Mouse (Mus musculus) kidney, adult 11 months (tissue): Measurements from ENCODE around the gene Bag1.
"Not testable (repeated sequence)": the region's sequence is repeated elsewhere in the genome, so short reads cannot be mapped to it uniquely, and the experiment has no call there.

ENCODE experiments used
- DNase-seq: peaks from one replicate; pipeline ENCODE4 v3.0.0; 2022

Gene Bag1

DNA sequence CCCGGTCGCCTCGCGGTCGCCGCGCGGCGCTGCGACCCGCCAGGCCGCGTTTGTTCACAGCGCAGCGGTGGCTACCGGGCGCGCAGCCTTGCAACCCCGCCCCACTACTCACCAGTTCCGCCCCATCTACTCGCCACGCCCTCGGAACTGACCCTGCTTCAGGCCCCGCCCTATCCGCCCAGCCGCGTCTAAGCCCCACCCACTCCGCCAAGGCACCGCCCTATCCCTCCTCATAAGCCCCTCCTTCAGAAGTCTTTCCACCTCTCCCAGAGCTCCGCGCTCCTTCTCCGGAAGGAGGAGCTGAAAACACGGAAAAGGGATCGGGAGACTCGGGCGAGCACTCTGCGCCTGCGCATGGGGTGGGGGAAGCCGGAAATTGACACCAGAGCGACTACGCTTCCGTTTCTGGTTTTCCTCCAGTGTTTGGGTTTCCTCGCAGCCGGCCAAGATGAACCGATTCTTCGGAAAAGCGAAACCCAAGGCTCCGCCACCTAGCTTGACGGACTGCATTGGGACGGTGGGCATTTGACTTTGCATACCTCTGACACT is at the start of gene Bag1, which contains the start of gene Chmp5:
TSS of gene Bag1 (minus strand) at position 135 of the 549 bp plus-strand sequence.
TSS of gene Chmp5 (plus strand) at position 248 of the 549 bp plus-strand sequence.
- DNase-seq, result peak; percentile 99

DNA sequence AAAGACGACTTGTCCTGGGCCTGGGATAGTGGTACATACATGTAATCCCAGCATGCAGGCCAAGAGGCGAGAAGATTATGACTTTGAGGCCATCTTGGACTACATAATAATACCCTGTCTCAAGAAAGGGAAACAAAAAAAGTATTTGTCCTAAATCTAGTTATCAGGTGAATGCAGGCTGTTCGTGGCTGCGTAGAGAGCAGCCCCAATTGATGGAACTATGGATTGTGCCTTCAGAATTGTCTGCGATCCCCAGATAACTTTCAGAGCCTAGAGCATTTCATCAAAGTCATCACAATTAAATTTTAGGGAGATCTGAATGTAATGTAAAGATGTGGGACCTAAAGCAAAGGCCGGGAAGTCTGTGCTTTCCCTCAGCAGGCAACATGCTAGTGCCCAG is 48.2 kb upstream of the Bag1 start:
- DNase-seq, result no peak

DNA sequence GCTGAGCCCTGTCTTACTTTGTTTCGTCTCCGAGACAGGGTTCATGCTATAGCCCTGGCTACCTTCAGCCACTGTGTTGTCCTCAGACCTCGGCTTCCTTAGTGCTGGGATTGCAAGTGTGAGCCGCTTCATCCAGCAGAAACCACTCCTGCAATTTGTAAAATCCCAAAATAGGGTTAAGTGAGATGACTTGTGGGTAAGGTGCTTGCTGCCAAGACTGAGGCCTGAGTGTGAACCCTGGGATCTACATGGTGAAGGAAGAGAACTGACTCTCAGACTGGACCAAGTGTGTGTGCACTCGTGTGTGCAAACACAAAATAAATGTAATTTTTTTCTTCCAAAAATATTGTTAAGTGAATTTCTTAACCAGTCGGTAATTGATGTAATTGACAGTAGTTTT is 41.5 kb upstream of the Bag1 start:
- DNase-seq, result no peak

DNA sequence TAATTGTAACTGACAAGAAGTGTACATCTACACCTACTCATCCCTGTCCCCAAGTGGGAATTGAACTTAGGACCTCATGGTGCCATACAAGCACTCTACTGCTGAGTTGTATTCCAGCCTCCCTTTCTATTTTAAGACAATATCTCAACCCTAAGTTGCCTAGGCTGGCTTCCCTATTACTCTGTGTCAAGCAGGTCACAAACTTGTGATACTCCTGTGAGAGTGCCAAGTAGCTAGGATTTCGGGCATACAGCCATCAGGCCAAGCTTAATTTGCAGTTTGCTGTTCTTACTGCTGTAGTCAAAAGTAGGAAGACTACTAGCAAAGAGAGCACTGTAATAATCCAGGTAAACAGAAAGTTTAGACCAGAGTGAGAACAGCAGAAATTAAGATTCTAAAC is 35.6 kb upstream of the Bag1 start:
- DNase-seq, result no peak

DNA sequence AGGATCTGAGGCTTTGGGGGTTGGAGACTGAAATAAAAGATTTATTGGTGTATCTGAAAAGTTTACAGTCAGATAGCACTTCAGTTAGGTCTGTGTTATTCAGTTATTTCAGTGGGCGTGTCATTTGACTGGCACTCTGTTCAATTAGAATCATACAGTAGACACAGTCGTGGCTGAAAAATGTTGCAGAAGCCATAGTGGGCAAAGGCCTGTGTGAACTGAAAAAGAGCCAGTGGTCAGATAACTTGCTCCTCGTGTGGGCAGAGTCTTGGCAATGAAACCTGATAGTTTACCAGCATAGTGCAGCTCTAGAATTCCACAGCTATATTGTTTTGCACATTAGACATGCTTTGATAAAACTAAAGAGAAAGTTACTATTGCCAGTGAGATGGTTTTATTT is 34.4 kb upstream of the Bag1 start:
- no peak for DNase-seq

DNA sequence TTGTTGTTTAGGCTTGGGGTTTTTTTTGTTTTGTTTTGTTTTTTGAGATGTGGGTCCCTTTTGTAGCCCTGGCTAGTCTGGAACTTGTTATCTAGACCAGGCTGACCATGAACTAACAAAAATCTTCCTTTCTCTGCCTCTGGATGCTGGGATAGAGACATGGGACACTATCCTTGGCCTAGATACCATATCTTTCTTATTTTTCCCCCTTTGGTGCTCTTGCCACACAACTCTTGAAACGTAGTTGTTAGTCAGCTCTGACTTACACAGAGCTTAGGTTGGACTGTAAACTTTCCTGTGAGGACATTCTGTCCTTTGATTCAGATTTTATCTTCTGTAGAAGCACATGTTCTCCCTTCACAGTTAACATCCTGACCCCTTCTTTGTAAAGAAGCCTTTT is 31.3 kb upstream of the Bag1 start:
- DNase-seq, result no peak

DNA sequence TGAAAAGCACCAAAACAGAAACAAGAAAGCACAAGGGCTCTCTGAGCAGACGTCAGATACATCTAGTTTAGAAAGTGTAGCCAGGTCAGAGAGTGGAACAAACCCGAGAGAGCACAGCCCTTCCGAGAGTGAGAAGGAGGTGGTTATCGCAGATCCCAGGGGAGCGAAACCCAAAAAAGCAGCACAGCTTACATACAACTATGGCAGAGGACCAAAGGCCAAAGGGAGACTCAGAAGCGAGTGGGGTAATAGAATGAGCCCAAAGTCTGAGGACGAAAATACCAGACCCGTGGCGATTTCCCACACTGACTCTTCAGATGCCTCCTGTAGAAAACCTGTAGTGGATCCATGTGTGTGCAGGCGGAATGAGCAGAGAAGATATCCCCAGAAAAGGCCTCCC is 28.6 kb upstream of the Bag1 start:
- no peak for DNase-seq

DNA sequence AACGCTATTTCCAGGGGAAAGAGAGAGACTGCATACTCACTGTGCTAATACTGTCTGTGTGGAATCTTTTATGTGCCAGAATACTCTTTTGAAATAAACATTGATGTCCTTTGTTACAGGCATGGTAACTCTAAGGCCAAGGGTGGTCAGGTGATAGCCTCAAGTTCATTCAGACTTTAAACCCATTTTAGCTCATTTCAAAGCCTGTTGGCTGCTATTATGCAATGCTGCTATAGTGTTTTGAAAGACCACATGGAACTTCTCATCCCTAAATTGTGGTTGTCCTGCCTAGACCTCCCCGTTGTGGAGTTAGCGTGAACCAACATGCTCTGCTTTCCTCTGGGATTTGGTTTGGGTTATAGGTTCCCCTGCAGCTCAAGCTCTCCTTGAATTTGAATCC is 27.6 kb upstream of the Bag1 start:
- no peak for DNase-seq

DNA sequence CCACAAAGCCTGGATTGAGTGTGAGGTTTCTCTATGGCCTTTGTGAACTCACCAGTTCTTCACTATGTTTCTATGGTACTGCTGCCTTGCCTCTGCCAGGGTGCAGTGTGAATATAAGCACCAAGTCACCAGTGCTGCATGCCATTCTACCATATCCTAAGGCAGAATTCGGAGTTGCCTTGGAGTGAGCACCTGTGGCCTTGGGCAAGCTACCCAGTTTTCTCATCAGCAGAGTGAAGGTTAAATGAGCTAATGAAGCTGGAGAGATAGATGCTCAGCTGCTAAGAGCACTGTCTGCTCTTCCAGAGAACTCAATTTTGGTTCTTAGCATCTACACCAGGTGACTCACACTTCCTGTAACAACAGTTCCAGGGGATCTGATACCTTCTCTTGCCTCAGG is 25.9 kb upstream of the Bag1 start:
- no peak for DNase-seq

DNA sequence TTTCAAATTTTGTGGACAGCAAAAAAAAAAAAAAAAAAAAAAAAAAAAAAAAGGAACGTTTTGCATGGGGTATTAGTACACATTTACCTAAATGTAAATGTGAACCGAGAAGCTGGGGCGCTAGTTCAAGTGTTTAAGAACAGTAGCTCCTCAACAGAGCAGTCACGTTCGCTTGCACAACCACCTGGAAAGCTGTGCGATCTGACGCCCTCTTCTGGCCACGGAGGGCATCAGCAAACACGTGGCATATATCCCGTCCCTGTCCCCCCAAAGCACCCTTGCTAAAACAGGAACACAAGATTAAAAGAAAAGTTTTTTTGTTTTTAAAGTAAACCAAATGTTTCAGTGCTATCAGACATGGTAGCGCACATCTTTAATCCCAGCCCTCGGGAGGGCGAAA is 23.6 kb upstream of the Bag1 start:
- DNase-seq, result no peak

DNA sequence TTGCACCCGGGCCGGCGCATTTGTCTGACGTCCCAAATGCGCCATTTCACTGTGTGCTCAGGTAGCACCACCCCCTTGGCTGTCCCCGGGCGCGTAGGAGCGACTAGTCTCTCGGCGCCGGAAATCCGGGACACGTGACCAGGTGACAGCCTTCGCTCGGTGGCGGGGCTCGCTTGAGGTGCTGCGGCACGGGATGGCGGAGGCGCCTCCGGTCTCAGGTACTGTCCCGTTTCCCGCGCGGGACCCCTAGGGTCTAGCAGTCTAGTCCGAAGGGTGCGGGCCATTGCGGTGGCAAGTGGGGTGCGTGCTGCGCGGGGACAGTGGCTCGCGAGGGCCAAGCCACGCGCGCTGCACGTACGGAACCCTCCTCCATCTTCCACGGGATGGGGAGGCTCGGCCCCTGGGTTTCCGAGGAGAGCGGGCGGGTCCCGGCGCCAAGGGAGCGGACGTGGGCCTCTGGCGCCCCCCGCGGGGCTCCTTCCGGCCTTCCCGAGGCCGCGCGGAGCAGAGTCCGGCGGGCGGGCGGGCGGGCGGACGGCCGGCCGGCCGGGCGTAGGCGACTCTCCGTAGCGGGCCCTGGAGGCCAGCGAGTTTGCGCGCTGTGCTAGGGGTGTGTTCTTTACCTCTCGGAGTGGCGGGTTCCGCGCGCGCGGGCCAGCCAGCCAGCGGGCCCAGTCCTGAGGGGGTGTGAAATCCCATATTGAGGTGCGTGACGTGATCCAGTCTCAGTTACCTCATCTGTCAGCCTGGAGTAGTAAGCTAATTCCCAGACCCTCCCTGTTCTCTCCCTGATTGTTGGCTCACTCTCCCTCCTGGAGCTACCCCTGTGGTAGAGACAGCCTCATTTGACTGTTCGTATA is 23.0 kb upstream of the Bag1 start, which contains the start of gene Nfx1:
TSS of gene Nfx1 (plus strand) at position 65 of the 860 bp plus-strand sequence.
- DNase-seq, result peak; percentile 95

DNA sequence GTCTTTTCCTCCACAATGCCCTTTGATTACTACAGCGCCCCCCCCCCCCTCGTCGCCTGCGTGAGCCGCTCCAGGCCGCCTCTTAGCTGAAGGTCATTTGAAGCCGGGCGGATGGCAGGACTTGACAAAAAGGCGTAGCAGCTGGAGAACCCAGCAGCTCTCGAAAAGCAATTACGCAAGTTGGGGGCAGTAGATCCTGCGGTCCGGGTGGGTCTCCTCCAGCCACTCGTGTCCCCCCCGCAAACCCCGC is 22.4 kb upstream of the Bag1 start:
- no peak for DNase-seq

DNA sequence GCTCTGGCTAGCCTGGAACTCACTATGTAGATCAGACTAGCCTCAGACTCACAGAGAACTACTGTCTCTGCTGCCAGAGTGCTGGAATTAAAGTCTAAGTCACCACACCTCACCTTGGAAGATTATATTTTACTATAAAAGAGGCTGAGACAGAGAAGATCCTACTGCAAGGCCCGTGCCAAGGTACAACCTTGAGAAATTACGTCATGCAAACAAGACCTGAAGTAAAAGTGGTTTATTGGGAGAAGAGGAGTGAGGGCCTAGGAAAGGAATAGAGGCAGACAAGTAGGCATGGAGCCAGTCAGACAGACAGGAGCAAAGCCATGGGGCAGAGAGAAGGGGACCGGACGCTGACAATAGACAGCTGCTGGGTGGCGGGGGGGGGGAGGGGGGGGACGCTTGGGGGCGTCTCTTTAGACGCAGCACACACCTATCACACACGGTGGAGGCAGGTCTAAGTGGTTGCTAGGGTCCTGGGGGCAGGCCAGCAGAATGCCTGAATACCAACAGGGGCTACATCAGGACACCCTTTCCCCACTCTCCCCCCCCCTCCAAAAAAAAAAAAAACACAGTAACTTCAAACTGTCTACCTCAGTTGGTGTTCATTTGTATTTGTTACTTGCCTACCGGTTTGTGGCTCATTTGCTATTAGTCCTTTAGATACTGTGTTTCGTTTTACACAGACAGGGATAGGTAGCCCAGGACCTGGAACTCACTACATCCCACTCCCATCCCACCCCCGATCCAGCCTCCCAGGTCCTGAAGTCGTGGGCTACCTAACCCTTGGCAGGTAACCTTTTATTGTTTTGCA is 21.9 kb upstream of the Bag1 start:
- DNase-seq, result peak; percentile 21

DNA sequence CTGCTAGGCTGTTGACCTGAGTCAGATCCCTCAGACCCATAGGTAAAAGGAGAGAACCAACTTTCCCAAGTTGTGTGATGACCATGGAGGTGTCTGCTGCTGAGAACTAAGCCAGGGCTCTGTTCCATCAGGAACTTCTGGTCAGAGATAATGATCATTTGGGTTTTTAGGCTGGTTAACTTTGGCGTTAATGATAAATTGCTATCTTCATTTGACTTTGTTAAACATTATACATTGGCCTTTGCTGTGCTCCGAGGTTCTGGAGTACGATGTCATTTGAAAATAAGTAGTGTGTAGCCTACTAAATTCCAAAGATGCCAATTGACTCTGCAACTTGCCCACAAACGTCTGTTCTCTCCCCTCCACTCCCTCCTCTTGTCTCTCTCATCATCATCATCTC is 21.1 kb upstream of the Bag1 start:
- DNase-seq, result no peak

DNA sequence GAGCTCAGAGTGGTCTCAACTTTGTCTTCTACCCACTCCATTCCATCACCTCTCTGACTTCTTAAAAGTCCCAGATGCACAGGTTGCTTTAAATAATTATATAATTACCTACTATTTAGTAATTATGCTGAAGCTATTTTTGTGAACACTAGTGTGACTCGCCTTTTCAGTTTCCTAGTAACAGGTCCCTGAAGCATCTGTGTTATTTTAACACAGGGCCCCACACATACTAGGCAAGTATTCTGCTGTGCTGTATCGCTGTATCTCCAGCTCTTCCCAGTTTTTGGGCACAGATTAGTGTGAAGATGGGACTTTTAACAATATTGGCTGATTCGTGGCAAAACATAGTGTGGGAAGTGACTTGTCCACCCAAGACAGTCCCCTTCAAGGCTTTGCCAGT is 15.4 kb upstream of the Bag1 start:
- no peak for DNase-seq

DNA sequence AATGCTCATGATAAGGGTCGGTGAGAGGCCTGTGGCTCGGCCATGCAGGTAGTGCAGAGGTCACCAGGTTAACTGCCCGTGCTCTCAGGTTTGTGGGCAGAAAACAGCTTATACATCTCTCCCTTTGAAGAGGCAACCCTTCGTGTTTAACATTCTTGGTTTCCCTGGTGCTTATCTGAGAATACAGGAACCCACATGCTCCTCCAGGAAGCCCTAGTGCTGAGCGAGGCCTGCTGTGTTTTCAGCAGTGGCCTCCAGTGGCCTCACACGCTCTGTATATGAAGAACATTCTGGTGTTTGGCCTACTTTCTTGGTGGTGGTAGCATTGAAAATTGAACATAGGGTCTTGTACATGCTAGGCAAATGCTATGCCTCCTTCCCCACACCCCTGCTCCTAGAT is 7.8 kb upstream of the Bag1 start:
- DNase-seq, result no peak

DNA sequence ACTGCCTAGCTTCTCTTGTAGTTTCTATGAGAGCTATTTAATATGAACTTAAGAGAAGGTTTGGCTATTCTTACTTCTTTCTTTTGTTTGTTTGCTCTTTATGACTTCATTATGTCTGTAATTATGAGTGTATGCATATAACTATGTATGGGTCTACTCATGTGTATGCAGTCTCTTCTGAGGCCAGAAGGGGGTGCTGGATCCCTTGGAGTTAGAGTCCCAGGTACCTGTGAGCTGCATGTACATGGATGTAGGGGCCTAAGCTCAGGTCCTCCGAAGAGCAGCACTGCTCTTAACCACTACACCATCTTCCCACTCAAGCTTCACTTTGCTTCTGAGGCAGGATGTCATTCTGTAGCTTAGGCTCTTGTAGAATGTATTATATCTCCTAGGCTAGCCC is 5.4 kb upstream of the Bag1 start:
- peak; percentile 29 for DNase-seq

DNA sequence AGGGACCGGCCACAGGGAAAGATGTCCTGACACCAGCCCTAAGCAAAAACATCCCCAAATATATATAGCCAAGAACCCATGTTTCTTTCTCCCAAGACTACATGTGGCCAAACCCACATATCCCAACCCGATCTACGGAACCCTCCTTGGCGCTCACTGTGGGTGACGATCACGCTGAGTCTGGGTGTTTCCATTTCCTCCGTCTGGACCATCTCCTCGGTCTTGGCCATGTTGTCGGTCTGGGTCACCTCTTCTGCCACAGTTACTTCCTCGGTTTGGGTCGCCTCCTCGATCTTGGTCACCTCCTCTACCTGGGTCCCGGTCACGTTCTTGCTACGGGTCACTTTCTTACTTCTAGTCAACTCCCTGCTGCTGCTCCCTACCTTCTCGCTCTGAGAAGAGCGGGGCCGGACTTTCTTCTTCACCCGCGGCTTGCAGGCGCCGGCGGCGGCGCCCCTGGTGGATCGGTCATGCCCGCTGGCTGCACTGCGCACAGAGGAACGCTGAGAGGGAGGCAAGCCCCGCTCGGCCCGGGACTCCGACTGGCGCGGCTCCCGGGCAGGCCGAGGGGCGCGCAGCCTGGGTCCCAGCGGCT is 432 bp downstream of the Bag1 start:
- DNase-seq, result no peak

DNA sequence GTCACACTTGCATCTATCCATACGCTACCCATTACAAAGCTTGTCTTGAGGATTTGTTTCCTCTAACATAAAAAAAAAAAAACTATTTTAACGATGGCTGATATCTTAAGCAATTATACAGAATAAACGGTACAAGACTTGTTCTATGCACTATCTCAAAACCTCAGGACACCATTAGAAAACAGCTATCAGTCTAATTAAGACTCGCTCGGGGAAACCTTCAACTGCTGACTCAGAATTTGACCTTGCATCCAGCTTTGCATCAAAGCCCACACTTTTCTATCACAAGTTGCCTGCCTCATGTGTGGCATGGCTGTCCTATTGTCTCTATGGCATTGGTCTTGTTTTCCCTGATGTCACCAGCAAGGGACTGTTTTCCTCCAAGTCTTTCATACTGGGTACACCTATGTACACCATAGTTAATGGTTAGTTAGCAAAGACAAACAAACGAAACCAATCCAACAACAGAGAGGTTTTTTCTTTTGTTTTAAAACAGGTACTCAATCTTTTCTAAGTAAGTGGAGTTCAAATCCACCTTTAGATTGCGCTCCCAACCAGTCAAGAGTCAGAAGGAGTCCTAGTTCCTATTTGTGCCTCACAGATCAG is 1.5 kb downstream of the Bag1 start:
- no peak for DNase-seq

DNA sequence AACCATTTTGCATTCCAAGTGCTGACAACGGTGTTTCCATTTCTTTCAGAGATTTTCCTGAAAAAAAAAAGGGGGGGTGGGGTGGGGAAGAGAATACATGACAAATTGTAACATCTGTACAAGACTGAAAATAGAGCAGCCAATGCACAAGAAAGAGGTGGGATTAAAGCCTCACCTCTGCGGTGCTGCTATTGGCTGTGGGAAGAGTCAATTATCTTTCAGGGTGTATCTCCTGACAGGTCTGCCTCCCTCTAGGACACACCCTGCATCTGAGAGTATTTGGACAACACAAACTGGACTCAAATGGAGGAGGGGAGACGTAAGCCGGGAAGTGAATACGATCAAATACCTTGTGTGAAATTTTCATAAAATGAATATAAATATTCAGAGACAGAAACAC is 4.4 kb downstream of the Bag1 start:
- no peak for DNase-seq

DNA sequence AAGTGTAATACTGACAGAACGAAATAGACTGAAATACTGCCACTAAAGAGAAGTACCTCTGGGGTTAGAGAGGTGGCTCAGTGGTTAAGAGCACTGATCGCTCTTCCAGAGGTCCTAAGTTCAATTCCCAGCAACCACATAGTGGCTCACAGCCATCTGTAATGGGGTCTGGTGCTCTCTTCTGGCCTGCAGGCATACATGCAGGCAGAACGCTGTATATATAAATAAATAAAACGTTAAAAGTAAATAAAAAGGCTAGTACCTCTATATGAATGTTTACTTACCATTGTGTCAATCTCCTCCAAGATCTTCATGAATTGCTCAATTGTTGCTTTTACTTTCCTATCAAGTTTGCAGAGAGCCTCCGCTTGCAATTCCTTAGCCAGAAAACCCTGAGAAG is 9.3 kb downstream of the Bag1 start:
- no peak for DNase-seq

DNA sequence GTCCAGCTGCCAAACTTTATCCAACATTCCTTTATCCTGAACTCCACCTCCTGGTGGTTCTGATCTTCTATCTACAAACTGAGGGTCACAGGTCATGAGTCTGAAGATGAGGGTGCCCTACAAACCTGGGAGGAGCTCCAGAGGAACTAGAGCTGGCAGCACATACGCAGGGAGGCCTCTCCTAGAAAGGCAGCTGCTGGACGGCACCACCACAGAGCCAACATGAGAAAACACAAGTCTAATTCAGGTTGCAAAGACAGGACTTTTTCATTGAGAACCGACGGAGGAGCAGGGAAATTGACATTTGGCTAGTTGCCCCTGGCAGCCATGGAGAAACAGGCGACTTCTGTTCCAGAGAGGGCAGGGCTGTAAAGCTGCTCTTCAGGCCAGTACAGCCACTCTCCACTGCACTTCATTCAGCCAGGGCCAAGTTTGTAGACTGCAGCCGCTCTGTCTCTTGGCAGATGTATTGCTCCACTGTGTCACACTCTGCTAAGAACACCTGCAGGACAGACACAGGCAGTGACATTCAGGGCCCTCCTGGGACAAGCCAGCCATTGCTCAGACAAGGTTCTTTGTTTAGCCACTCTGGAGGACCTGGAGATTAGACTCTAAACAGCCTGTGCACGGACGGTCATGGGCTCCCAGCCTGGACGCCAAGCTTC is 11.8 kb downstream of the Bag1 start:
- no peak for DNase-seq

DNA sequence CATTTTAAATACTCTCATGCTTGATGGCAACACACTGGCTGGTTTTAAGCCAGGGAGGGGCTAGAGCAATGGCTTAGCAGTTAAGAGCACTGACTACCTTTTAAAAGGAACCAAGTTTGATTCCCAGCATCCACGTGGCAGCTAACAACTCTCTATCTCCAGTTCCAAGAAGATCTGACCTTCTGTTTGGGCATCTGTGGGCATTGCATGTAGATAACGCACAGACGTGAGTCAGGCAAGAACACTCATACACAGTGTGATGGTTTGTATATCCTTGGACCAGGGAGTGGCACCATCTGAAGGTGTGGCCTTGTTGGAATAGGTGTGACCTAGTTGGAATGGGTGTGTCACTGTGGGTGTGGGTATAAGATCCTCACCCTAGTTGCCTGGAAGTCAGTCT is 13.7 kb downstream of the Bag1 start:
- not testable (repeated sequence) for DNase-seq
